Comparison of ENCODE assay signal across 8 mouse cellular contexts in the genomic region with DNA sequence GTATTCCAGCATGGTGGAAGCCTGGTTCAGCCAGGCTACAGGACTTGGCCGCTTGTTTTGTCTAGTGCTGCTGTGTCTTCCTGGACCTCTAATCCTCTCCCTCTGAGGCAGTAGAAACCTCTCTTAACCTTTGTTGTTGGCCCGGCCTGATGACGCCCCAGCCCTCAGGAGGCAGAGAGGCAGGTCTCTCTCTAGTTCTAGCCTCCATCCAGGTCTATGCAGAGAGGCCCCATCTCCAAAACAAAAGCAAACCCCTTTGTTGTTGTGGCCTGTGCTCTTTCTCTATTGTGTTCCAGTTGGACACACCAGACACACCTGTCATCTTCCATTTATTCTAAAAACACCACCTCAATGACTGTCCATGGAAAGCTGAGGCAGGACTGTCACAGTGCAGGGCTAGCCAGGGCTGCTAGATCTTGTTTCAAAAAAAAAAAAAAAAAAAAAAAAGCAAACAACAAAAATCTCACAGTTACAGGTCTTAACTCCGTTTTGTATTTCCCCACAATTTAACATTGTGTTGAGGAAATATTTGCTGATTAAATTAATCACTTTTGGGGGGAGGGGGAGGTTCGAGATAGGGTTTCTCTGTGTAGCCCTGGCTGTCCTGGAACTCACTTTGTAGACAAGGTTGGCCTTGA. TPM values are rescaled to one million over a fixed set of nuclear protein-coding genes. Genes with fewer than 3 reads are reported as not detected.
DNase-seq lines count a peak whose midpoint lies in the region; ATAC-seq lines count a peak whose summit lies in the region.

No protein-coding gene starts in this region.

- peak overlapping the region; percentile 80 for H3K9ac ChIP-seq in forebrain, embryonic 14.5 days (ENCODE audit: low read length)
- peak overlapping the region; percentile 92 for H3K9ac ChIP-seq in liver, embryonic 16.5 days (ENCODE audit: low read depth, low read length)

- no peak for ATAC-seq in erythroblast, adult 5-6 weeks (replicated peaks; ENCODE audit: low FRiP score, poor library complexity, severe bottlenecking)
- ATAC-seq in forebrain, embryonic 14.5 days: no peak
- no peak for ATAC-seq in liver, embryonic 16.5 days (ENCODE audit: low read depth)

- peak overlapping the region; percentile 97 for H3K4me2 ChIP-seq in forebrain, embryonic 14.5 days (ENCODE audit: low read length)
- peak overlapping the region; percentile 78 for H3K4me2 ChIP-seq in liver, embryonic 16.5 days (ENCODE audit: low read depth, low read length)

- no peak overlapping the region for H3K27ac ChIP-seq in forebrain, embryonic 14.5 days (ENCODE audit: low read depth, low read length)
- peak overlapping the region; percentile 33 for H3K27ac ChIP-seq in liver, embryonic 16.5 days (ENCODE audit: low read length)

- no peaks in the 10 kb centered on the region for H3K9me3 ChIP-seq in erythroblast, embryonic 14.5 days (ENCODE audit: control insufficient read depth, low read length)
- no peaks in the 10 kb centered on the region for H3K9me3 ChIP-seq in forebrain, embryonic 14.5 days (replicated peaks; ENCODE audit: control insufficient read depth, low read length)
- no peaks in the 10 kb centered on the region for H3K9me3 ChIP-seq in liver, embryonic 16.5 days (replicated peaks; ENCODE audit: control insufficient read depth, low read length)

- H3K4me1 ChIP-seq in erythroblast, embryonic 14.5 days (ENCODE audit: control insufficient read depth): peaks cover 41% of the 10 kb centered on the region
- 0 out of 2 replicates have a peak, but pooled peaks cover 14% of the 10 kb centered on the region for H3K4me1 ChIP-seq in forebrain, embryonic 14.5 days (ENCODE audit: control insufficient read depth, insufficient read depth, low read length)
- H3K4me1 ChIP-seq in liver, embryonic 16.5 days (ENCODE audit: control insufficient read depth, low read depth, low read length): peaks cover 28% of the 10 kb centered on the region

- 10% methylated on average over 5 of the region's 5 CpGs for WGBS in forebrain, embryonic 14.5 days
- WGBS in liver, embryonic 16.5 days (ENCODE audit: insufficient replicate concordance): 6% methylated on average over 5 of the region's 5 CpGs

- H3K4me3 ChIP-seq in erythroblast, embryonic 14.5 days (replicated peaks): peak overlapping the region; percentile 79
- H3K4me3 ChIP-seq in forebrain, embryonic 14.5 days (ENCODE audit: low read depth, low read length): peak overlapping the region; percentile 91
- H3K4me3 ChIP-seq in liver, embryonic 16.5 days (ENCODE audit: low read depth, low read length): peak overlapping the region; percentile 89

- DNase-seq in CD4-positive helper T cell, adult 2 months (ENCODE audit: low read depth, low spot score): peak; percentile 30
- no peak for DNase-seq in forebrain, embryonic 14.5 days (ENCODE audit: low spot score)
- no peak for DNase-seq in gastrocnemius, postnatal 25 days
- no peak for DNase-seq in urinary bladder, adult 2 months (ENCODE audit: low spot score)
- DNase-seq in T-cell, adult 2 months (ENCODE audit: low spot score): no peak

- no peaks in the 10 kb centered on the region; the same call in 1 of the 2 replicates for H3K27me3 ChIP-seq in erythroblast, embryonic 14.5 days (ENCODE audit: control insufficient read depth)
- no peaks in the 10 kb centered on the region for H3K27me3 ChIP-seq in forebrain, embryonic 14.5 days (replicated peaks; ENCODE audit: control insufficient read depth, insufficient read depth, low read length)
- H3K27me3 ChIP-seq in liver, embryonic 16.5 days (ENCODE audit: control insufficient read depth, insufficient read depth, low read depth, low read length): no peaks in the 10 kb centered on the region

- peaks cover 51% of the 10 kb centered on the region for H3K36me3 ChIP-seq in erythroblast, embryonic 14.5 days (ENCODE audit: control insufficient read depth)
- 0 out of 2 replicates have a peak, but pooled peaks cover 5% of the 10 kb centered on the region for H3K36me3 ChIP-seq in forebrain, embryonic 14.5 days (ENCODE audit: control insufficient read depth, insufficient read depth, low read length)
- H3K36me3 ChIP-seq in liver, embryonic 16.5 days (ENCODE audit: control insufficient read depth, insufficient read depth): peaks cover 12% of the 10 kb centered on the region

RNA-seq across cellular contexts. Expression of gene Ticrr, which starts 1.4 kb away (rescaled TPM):
- polyA plus RNA-seq in erythroblast, embryonic 14.5 days (2012): 1.7 and 1.9 TPM in 2 replicates
- total RNA-seq in erythroblast, adult 5-6 weeks (2015; ENCODE audit: low replicate concordance): 11.9 and 15.3 TPM in 2 replicates
- 9.0 and 12.8 TPM in 2 replicates for total RNA-seq in erythroblast, adult 5-6 weeks (2017; ENCODE audit: low replicate concordance)
- 3.5 and 3.6 TPM in 2 replicates for polyA plus RNA-seq in forebrain, embryonic 14.5 days (2014; fragmentation: Nextera tagmentation; extraction: Ambion mirVana)
- 4.7 and 5.5 TPM in 2 replicates for polyA plus RNA-seq in liver, embryonic 16.5 days (2015; fragmentation: Nextera tagmentation; extraction: Ambion mirVana)
- under 1 TPM; 0.05 to 0.13 TPM for total RNA-seq in gastrocnemius, postnatal 25 days (2021)
- polyA plus RNA-seq in urinary bladder, adult 2 months (2012; rRNA removed): 0.10 TPM in 2 replicates

RNA-seq across cellular contexts. Expression of gene Rhcg, which starts 43.9 kb away (rescaled TPM):
- 0.08 and 0.28 TPM in 2 replicates for polyA plus RNA-seq in erythroblast, embryonic 14.5 days (2012)
- 0.42 TPM in 1 of 2 replicates, not detected in the other for total RNA-seq in erythroblast, adult 5-6 weeks (2015; ENCODE audit: low replicate concordance)
- total RNA-seq in erythroblast, adult 5-6 weeks (2017; ENCODE audit: low replicate concordance): 0.26 TPM in 1 of 2 replicates, not detected in the other
- 1.6 and 4.2 TPM in 2 replicates for polyA plus RNA-seq in forebrain, embryonic 14.5 days (2014; fragmentation: Nextera tagmentation; extraction: Ambion mirVana)
- 0.15 and 0.18 TPM in 2 replicates for polyA plus RNA-seq in liver, embryonic 16.5 days (2015; fragmentation: Nextera tagmentation; extraction: Ambion mirVana)
- total RNA-seq in gastrocnemius, postnatal 25 days (2021): not detected
- not detected in 2 replicates for polyA plus RNA-seq in urinary bladder, adult 2 months (2012; rRNA removed)

RNA-seq across cellular contexts. Expression of gene Kif7, which starts 54.1 kb away (rescaled TPM):
- 0.01 and 0.05 TPM in 2 replicates for polyA plus RNA-seq in erythroblast, embryonic 14.5 days (2012)
- total RNA-seq in erythroblast, adult 5-6 weeks (2015; ENCODE audit: low replicate concordance): 0.42 TPM in 1 of 2 replicates, not detected in the other
- total RNA-seq in erythroblast, adult 5-6 weeks (2017; ENCODE audit: low replicate concordance): 0.09 TPM in 1 of 2 replicates, not detected in the other
- 1.9 and 2.5 TPM in 2 replicates for polyA plus RNA-seq in forebrain, embryonic 14.5 days (2014; fragmentation: Nextera tagmentation; extraction: Ambion mirVana)
- polyA plus RNA-seq in liver, embryonic 16.5 days (2015; fragmentation: Nextera tagmentation; extraction: Ambion mirVana): 0.19 and 0.22 TPM in 2 replicates
- total RNA-seq in gastrocnemius, postnatal 25 days (2021): under 1 TPM; 0.59 to 0.91 TPM
- polyA plus RNA-seq in urinary bladder, adult 2 months (2012; rRNA removed): 4.3 TPM in 2 replicates
